ENCODE assay signal across 15 mouse cellular contexts in the genomic region with DNA sequence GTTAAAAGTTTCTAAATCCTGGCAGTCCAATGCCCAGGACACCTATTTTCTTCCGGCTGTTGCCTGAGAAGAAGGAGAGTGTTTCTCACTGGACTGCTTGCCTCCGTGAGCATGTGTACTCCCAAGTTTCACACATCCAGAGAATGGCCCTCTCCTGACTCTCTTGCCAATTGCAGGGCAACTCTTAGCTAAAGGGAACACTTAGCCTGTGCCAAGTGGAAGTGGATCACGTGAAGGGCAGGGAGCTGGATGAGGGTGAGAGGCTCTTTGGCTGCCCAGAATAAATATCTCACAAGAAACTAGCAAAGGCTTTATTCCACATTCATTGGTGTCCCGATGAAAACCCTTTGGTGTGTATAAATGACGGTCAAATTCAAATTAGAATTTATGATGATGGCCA.
"Had no signal": no experiment of that assay in that cellular context is flagged by ENCODE, and none has a peak within 500 bp of the region (broad histone marks: within the 10 kb centered on the region; RNA-seq: fewer than 3 reads in every experiment).

No protein-coding gene starts in this region.

- H3K4me3 ChIP-seq: intestine, embryonic 15.5 days; left cerebral cortex, adult 2 months; limb, embryonic 12.5 days; liver, embryonic 13.5 days; midbrain, embryonic 12.5 days; neural tube, embryonic 13.5 days had no signal

- H3K9me3 ChIP-seq: intestine, embryonic 15.5 days; limb, embryonic 12.5 days; liver, embryonic 13.5 days; midbrain, embryonic 12.5 days; neural tube, embryonic 13.5 days had no signal

- H3K27me3 ChIP-seq: intestine, embryonic 15.5 days; liver, embryonic 13.5 days; midbrain, embryonic 12.5 days; neural tube, embryonic 13.5 days had no signal

- H3K36me3 ChIP-seq: intestine, embryonic 15.5 days; limb, embryonic 12.5 days; liver, embryonic 13.5 days; midbrain, embryonic 12.5 days; neural tube, embryonic 13.5 days had no signal

- H3K4me2 ChIP-seq: intestine, embryonic 15.5 days; limb, embryonic 12.5 days; liver, embryonic 13.5 days; midbrain, embryonic 12.5 days; neural tube, embryonic 13.5 days had no signal

- H3K4me1 ChIP-seq: intestine, embryonic 15.5 days; liver, embryonic 13.5 days had no signal

- ATAC-seq: intestine, embryonic 15.5 days; liver, postnatal 0 days; midbrain, embryonic 16.5 days had no signal

- H3K27ac ChIP-seq: intestine, embryonic 15.5 days; left cerebral cortex, adult 2 months; limb, embryonic 12.5 days; liver, embryonic 13.5 days; macrophage; midbrain, embryonic 12.5 days; neural tube, embryonic 13.5 days had no signal

- DNase-seq: kidney, postnatal 10 days; kidney, postnatal 4 days; liver; liver, embryonic 13.5 days; liver, postnatal 0 days; retina, postnatal 1 day; right cerebral cortex, postnatal 4 days; thymus, postnatal 36 days had no signal

- H3K9ac ChIP-seq: intestine, embryonic 15.5 days; limb, embryonic 12.5 days; liver, embryonic 13.5 days; liver, postnatal 0 days; midbrain, embryonic 12.5 days; neural tube, embryonic 13.5 days had no signal
